ENCODE assay signal across 8 mouse cellular contexts in the genomic region with DNA sequence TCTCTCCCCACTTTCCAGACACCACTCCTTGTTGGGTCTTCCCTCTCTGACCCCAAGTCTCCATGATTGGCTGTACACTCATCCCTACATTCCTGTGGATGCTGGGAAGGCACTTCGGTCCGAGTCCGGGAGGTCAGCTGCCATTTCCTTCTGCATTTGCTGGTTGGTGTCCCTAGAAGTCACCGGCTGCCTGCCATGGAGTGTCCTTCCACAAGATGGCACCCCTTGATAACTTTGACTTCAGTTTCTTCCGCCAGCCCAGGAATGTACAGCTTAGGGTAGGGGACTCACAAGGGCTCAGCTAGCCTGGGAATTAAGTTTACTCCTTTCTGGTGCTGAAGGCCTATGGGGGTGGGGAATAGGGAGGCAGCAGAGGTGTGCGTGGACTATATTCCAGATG. TPM values are rescaled to one million over a fixed set of nuclear protein-coding genes. Genes with fewer than 3 reads are reported as not detected.
DNase-seq lines count a peak whose midpoint lies in the region; ATAC-seq and TF ChIP-seq lines count a peak whose summit lies in the region.

No protein-coding gene starts in this region.

- no peak for TF ChIP-seq POLR2A in cortical plate, adult 2 months (IDR thresholded peaks at IDR 0.05; ENCODE audit: extremely low read depth, insufficient read depth, low read length)
- no peak for TF ChIP-seq POLR2A in heart, adult 2 months (IDR thresholded peaks at IDR 0.05; ENCODE audit: insufficient read depth, low read depth, low read length)

- no peak for ATAC-seq in monocyte, adult 5-6 weeks (replicated peaks; ENCODE audit: insufficient number of reproducible peaks, low FRiP score, low TSS enrichment, poor library complexity, severe bottlenecking)

- no peak overlapping the region for H3K4me3 ChIP-seq in cortical plate, adult 2 months (ENCODE audit: insufficient read depth, low read length)
- no peak overlapping the region for H3K4me3 ChIP-seq in heart, adult 2 months

- H3K27ac ChIP-seq in cortical plate, adult 2 months (ENCODE audit: insufficient read depth, low read length): no peak overlapping the region
- H3K27ac ChIP-seq in heart, adult 2 months: no peak overlapping the region

- H3K79me2 ChIP-seq in heart, adult 2 months (replicated peaks; ENCODE audit: control insufficient read depth, insufficient read depth, low read length): no peaks in the 10 kb centered on the region

- WGBS in heart, adult 2 months: 22% methylated on average over 6 of the region's 6 CpGs

- H3K4me1 ChIP-seq in cortical plate, adult 2 months (ENCODE audit: control insufficient read depth, insufficient read depth, low read length): no peaks in the 10 kb centered on the region
- H3K4me1 ChIP-seq in heart, adult 2 months (ENCODE audit: control insufficient read depth, insufficient read depth, low read length): no peaks in the 10 kb centered on the region; the same call in 1 of the 2 replicates

- peak; percentile 83 for TF ChIP-seq EP300 in heart, adult 2 months (IDR thresholded peaks at IDR 0.05; ENCODE audit: insufficient read depth, low read depth, low read length)

- no peaks in the 10 kb centered on the region for H3K27me3 ChIP-seq in heart, adult 2 months (ENCODE audit: control insufficient read depth, insufficient read depth, low read length)

- peak; percentile 60 for DNase-seq in CD4-positive helper T cell, adult 2 months (ENCODE audit: low read depth, low spot score)
- peak; percentile 67 for DNase-seq in T-cell, adult 2 months (ENCODE audit: low spot score)
- peak; percentile 59 to 72 for DNase-seq in heart, adult 2 months
- DNase-seq in kidney, postnatal 10 days: peak; percentile 88
- DNase-seq in lung, postnatal 10 days: peak; percentile 87
- peak; percentile 78 to 79 for DNase-seq in right cerebral cortex, adult 2 months (ENCODE audit: low spot score in 2 of 2)

- intact Hi-C loops in heart, adult 2 months (cut with DNase I): loop anchor here (1.0 to 5.0 kb wide), 3 partner anchors 130 to 385 kb away; no protein-coding TSS in a partner anchor

- no peak overlapping the region for H3K9ac ChIP-seq in heart, adult 2 months (ENCODE audit: low read depth, low read length)

- TF ChIP-seq CTCF in cortical plate, adult 2 months (IDR thresholded peaks at IDR 0.05; ENCODE audit: extremely low read depth, insufficient read depth, low read length): peak; percentile 91
- peak; percentile 85 for TF ChIP-seq CTCF in heart, adult 2 months (IDR thresholded peaks at IDR 0.05)

- no peaks in the 10 kb centered on the region for H3K36me3 ChIP-seq in heart, adult 2 months (ENCODE audit: control insufficient read depth, insufficient read depth, low read length)

RNA-seq across cellular contexts. Expression of a gene that starts 13.9 kb away (rescaled TPM):
- 7.9 and 11.7 TPM in 2 replicates for polyA plus RNA-seq in cortical plate, adult 2 months (2012; rRNA removed)
- under 1 TPM; 0.52 to 0.61 TPM for total RNA-seq in heart, adult 2 months (2021)
- polyA plus RNA-seq in heart, adult 2 months (2012; rRNA removed): 0.14 and 0.41 TPM in 2 replicates
- total RNA-seq in monocyte, adult 5-6 weeks (2017): not detected in 3 replicates

RNA-seq across cellular contexts. Expression of a gene that starts 49.2 kb away (rescaled TPM):
- 955 and 987 TPM in 2 replicates for polyA plus RNA-seq in cortical plate, adult 2 months (2012; rRNA removed)
- total RNA-seq in heart, adult 2 months (2021): 100 to 1,000 TPM; 503 to 554 TPM
- polyA plus RNA-seq in heart, adult 2 months (2012; rRNA removed): 206 and 352 TPM in 2 replicates
- 136 to 226 TPM (median 205 TPM) in 3 replicates for total RNA-seq in monocyte, adult 5-6 weeks (2017)
